Mouse (Mus musculus) embryonic fibroblast, embryonic 13.5 days (primary cell): ENCODE measurements at regions not wholly inside any gene's neighbourhood (a gene's known extent, or its start where the extent isn't known, plus 50 kb on each side); places are given as distances from the start of the nearest gene placed in this dataset.

Experiments
- CTCF ChIP-seq: IDR thresholded peaks from 2 replicates; pipeline ENCODE4 v1.5.1; 2011; ENCODE audit warnings: mild to moderate bottlenecking, control low read depth, low read length, moderate library complexity, borderline replicate concordance; ENCODE audit not compliant: insufficient read depth
- POLR2A ChIP-seq: IDR thresholded peaks from 2 replicates; pipeline ENCODE4 v1.6.1; 2011; ENCODE audit warnings: low read depth, mild to moderate bottlenecking, control low read depth, low read length, moderate library complexity

DNA sequence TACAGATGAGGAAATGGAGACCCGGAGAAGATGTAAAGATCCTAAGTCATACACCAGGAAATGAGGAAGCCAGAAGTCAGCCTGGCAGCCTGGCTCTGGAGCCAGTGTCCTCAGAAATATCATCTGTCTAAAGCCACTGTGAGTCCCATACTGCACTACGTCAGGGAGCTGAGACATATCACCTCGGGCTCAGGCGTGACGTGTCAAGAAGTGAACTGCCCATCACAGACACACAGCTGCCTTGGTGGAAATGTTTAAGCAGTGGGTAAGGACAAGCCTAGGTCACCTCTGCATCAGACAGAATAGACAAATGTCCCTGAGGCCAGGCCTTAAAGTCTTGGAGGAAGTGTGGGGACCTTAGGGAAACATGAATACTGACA, 88.0 kb upstream of the Zmiz1 start:
- TF ChIP-seq POLR2A (no peak), CTCF (no peak)
